Mouse (Mus musculus) kidney, adult 2 months (tissue): ENCODE data around the gene Sf3a2. TPM values are rescaled to one million over a fixed set of nuclear protein-coding genes. Genes with fewer than 3 reads are reported as not detected.

Experiments used
- DNase-seq: peaks from one replicate; pipeline ENCODE4 v3.0.0; 2021
- H3K27ac ChIP-seq: fragments of 200-500 bp; 2 replicates; pipeline ENCODE4 v1.5.1; 2012; ENCODE audit warnings: low read depth, low read length, control low read depth, inconsistent platforms; ENCODE audit not compliant: insufficient read depth
- H3K27me3 ChIP-seq: fragments of 200-500 bp; replicated peaks from 2 replicates; pipeline ENCODE4 v1.6.1; 2012; ENCODE audit warnings: mild to moderate bottlenecking, moderate library complexity, low read length, inconsistent platforms; ENCODE audit not compliant: control insufficient read depth, insufficient read depth
- H3K36me3 ChIP-seq: fragments of 200-500 bp; 2 replicates; pipeline ENCODE4 v1.6.1; 2012; ENCODE audit warnings: mild to moderate bottlenecking, moderate library complexity, low read length, inconsistent platforms; ENCODE audit not compliant: control insufficient read depth, insufficient read depth
- H3K4me1 ChIP-seq: fragments of 200-500 bp; 2 replicates; pipeline ENCODE4 v1.6.1; 2011; ENCODE audit warnings: low read length; ENCODE audit not compliant: control insufficient read depth, insufficient read depth
- H3K4me3 ChIP-seq: fragments of 200-500 bp; 2 replicates; pipeline ENCODE4 v1.5.1; 2011; ENCODE audit warnings: mild to moderate bottlenecking, low read depth, low read length, control low read depth; ENCODE audit not compliant: insufficient read depth
- CTCF ChIP-seq: fragments of 200-500 bp; conservative IDR thresholded peaks from 2 replicates; pipeline ENCODE4 v1.5.1; 2011; ENCODE audit warnings: low read depth, mild to moderate bottlenecking, control low read depth, low read length, moderate library complexity, mixed read lengths; ENCODE audit not compliant: insufficient read depth, insufficient read length
- POLR2A ChIP-seq: fragments of 200-500 bp; IDR thresholded peaks from one replicate; pipeline ENCODE4 v1.6.1; 2011; ENCODE audit warnings: low read depth, low read length, control low read depth
- WGBS: fragments of 180-500 bp; shearing (Covaris S2); methylation state at CpG from one replicate; pipeline ENCODE4 v1.1.7; 2018; 5-methylcytosine and 5-hydroxymethylcytosine counted together
- polyA plus RNA-seq: library from polyadenylated mRNA; depleted of rRNA; stranded (reverse); fragments of >200 nt; gene quantifications from 2 replicates; pipeline ENCODE4 v1.2.3, GENCODE M21; 2012

Gene Sf3a2
- polyA plus RNA-seq, 1 experiment, result 23.1 TPM

- Histone ChIP-seq H3K27me3 (no peaks in the 10 kb centered on the region), H3K4me3 (no peak overlapping the region), H3K27ac (no peak overlapping the region), H3K36me3 (no peaks in the 10 kb centered on the region; the same call in 1 of the 2 replicates), H3K4me1 (peaks cover 15% of the 10 kb centered on the region)
- 89% methylated on average over 2 of the region's 2 CpGs for WGBS
- no peak for DNase-seq
- TF ChIP-seq POLR2A (no peak), CTCF (no peak)
These were observed 34.5 kb upstream of the Sf3a2 start for GRCm38 (mm10) chr10:80763502-80763901.

DNA sequence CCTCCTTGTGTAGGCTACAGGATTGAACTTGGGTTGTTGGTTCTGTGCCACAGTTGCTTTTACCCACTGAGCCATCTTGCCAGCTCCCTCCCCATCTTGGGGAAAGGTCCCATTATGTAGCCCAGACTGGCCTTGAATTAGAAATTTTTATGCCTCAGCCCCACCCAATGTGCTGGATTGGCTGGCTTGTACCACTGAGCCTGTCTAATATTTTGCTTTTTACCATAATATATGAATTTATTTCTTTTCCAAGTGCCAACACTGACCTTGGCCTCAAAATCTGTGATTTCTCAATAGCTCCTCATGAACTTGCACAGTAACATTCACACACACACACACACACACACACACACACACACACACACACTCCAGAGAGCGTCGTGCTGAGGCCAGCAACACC, 32.3 kb upstream of the Sf3a2 start:
- peaks cover 5% of the 10 kb centered on the region for H3K4me1 ChIP-seq
- H3K27me3 ChIP-seq, result no peaks in the 10 kb centered on the region
- TF ChIP-seq POLR2A (no peak), CTCF (no peak)
- DNase-seq, result no peak
- H3K36me3 ChIP-seq, result no peaks in the 10 kb centered on the region; the same call in 1 of the 2 replicates
- H3K27ac ChIP-seq, result peak overlapping the region; percentile 32
- H3K4me3 ChIP-seq, result no peak overlapping the region
- 61% methylated on average over 2 of the region's 2 CpGs for WGBS

DNA sequence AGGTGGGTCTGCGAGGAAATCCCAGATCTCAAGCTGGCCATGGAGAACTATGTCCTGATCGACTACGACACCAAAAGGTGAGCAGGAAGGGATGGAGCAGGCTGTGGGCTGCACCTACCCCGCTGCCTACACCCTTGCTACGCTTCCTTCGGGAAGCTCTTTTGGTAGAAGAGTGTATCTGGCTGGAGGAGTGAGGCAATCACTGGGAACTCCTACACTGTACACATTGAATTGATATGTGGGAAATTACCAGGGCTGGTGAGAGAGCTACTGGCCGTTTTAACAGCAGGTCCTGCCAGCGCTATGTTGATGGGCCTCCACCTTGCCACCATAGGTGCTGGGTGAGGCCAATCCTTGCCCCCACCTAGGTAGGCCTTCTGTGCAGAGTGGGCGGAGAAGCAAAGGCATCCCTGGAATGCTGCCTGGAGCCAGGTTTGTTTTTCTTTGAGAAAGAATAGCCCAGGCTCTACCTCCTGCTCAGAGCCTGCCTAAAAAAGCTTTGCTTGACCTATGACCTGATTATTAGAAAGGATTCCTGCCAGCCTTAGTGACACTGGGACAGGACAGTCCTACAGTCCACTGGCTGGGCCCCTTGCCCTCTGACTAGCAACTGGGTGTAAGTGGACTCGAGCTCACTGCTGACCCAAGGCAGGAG, 31.7 kb upstream of the Sf3a2 start:
- peak; percentile 75 for DNase-seq
- TF ChIP-seq CTCF (no peak), POLR2A (no peak)
- 59% methylated on average over 10 of the region's 10 CpGs for WGBS
- H3K27me3 ChIP-seq, result no peaks in the 10 kb centered on the region
- H3K4me1 ChIP-seq, result no peaks in the 10 kb centered on the region; the same call in none of the 2 replicates
- H3K36me3 ChIP-seq, result no peaks in the 10 kb centered on the region; the same call in 1 of the 2 replicates
- peak overlapping the region; percentile 52 for H3K27ac ChIP-seq
- H3K4me3 ChIP-seq, result no peak overlapping the region

DNA sequence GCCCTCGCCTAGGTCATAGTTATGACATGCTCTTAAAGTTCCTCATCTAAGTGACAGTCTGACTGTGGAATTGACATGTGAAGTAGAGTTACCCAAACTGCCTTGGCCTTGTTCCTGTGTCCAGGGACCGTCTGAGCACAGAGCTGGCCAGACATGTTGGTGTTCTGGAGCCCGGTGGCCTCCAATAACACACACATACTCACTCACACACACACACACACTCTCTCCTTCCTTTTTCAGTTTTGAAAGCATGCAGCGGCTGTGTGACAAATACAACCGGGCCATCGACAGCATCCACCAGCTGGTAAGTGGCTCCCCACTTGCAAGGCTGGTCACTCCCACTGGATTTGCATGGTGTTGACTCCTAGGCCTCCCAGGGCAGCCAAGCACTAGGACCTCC, 29.6 kb upstream of the Sf3a2 start:
- TF ChIP-seq CTCF, result no peak
- TF ChIP-seq POLR2A, result no peak
- 83% methylated on average over 6 of the region's 6 CpGs for WGBS
- DNase-seq, result no peak
- H3K36me3 ChIP-seq, result no peaks in the 10 kb centered on the region; the same call in 1 of the 2 replicates
- no peak overlapping the region for H3K27ac ChIP-seq
- no peaks in the 10 kb centered on the region for H3K27me3 ChIP-seq
- H3K4me3 ChIP-seq, result no peak overlapping the region
- no peaks in the 10 kb centered on the region for H3K4me1 ChIP-seq

DNA sequence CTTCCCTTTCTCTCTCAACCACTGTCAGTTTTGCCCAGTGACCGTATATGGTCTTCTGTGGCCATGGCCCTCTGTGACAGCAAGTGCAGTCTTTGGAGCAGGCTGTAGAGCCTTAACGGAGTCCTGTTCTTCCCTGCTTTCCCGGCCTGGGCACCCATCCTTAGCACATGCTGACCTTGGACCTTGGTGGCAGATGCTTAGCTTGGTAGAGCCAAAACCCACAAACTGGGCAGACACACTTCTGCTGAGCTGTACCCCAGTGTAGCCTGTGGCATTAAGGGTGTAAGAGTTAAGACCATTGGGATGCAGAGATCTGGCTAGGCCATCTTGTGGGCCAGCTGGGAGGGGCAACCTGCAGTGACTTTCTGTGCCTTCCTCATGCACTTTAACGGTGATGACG, 24.2 kb upstream of the Sf3a2 start:
- no peak for DNase-seq
- H3K36me3 ChIP-seq, result no peaks in the 10 kb centered on the region
- H3K4me1 ChIP-seq, result peaks cover 4% of the 10 kb centered on the region; the same call in 1 of the 2 replicates
- H3K27me3 ChIP-seq, result no peaks in the 10 kb centered on the region
- TF ChIP-seq CTCF (no peak), POLR2A (no peak)
- no peak overlapping the region for H3K27ac ChIP-seq
- 59% methylated on average over 5 of the region's 5 CpGs for WGBS
- H3K4me3 ChIP-seq, result no peak overlapping the region

GRCm38 (mm10) chr10:80774549-80774948, 23.4 kb upstream of the Sf3a2 start:
- Histone ChIP-seq H3K36me3 (no peaks in the 10 kb centered on the region), H3K27ac (no peak overlapping the region), H3K4me1 (peaks cover 4% of the 10 kb centered on the region; the same call in 1 of the 2 replicates), H3K4me3 (no peak overlapping the region), H3K27me3 (no peaks in the 10 kb centered on the region)
- TF ChIP-seq CTCF (peak; percentile 89), POLR2A (no peak)
- WGBS, result 49% methylated on average over 2 of the region's 2 CpGs
- DNase-seq, result peak; percentile 78

DNA sequence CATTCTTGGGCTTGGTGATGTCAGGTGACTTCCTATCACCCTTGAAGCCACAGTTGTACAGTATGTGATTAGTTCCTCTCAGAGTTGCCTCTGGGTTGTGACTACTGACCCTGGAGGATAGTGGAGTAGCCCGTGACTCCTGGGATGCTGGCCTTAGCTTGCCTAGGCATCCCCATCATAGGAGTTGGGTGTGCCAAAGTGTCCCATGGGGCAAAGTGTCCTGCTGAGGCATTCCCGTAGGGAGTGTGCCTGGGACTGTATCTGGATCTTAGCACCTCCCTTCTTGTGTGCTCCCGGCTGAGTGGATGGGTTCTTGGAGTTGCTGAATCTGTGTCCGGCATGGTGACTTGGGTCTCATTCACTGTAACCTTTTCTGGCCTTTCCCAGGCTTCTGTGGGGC, 23.0 kb upstream of the Sf3a2 start:
- no peak for TF ChIP-seq CTCF
- Histone ChIP-seq H3K4me3 (no peak overlapping the region), H3K27ac (no peak overlapping the region), H3K27me3 (no peaks in the 10 kb centered on the region), H3K4me1 (peaks cover 4% of the 10 kb centered on the region; the same call in 1 of the 2 replicates), H3K36me3 (no peaks in the 10 kb centered on the region)
- 84% methylated on average over 4 of the region's 4 CpGs for WGBS
- DNase-seq, result no peak
